Mouse (Mus musculus) embryonic facial prominence, embryonic 14.5 days (tissue): Measurements from ENCODE around the gene Trmt5. TPM values are rescaled to one million over a fixed set of nuclear protein-coding genes. Genes with fewer than 3 reads are reported as not detected.

Source experiments
- ATAC-seq: fragments of 200-750 bp; cut with Nextera tagmentation; 2 replicates; pipeline ENCODE4 v1.8.0; 2017; ENCODE audit warnings: low read depth, moderate number of reproducible peaks, moderate TSS enrichment
- DNase-seq: peaks from one replicate; pipeline ENCODE4 v3.0.0-alpha.2; 2015; ENCODE audit warnings: low spot score
- H3K27ac ChIP-seq: fragments of 300-500 bp; sonication (generic); replicated peaks from 2 replicates; pipeline ENCODE4 v1.5.1; 2014; ENCODE audit warnings: low read depth, mild to moderate bottlenecking, low read length, moderate library complexity
- H3K27me3 ChIP-seq: fragments of 300-500 bp; sonication (generic); replicated peaks from 2 replicates; pipeline ENCODE4 v1.6.1; 2014; ENCODE audit warnings: low read length; ENCODE audit not compliant: control insufficient read depth, insufficient read depth
- H3K36me3 ChIP-seq: fragments of 300-500 bp; sonication (generic); 2 replicates; pipeline ENCODE4 v1.6.1; 2014; ENCODE audit warnings: low read length, mixed read lengths; ENCODE audit not compliant: control insufficient read depth, insufficient read depth
- H3K4me1 ChIP-seq: fragments of 300-500 bp; sonication (generic); 2 replicates; pipeline ENCODE4 v1.6.1; 2014; ENCODE audit warnings: antibody characterized with exemption, low read length; ENCODE audit not compliant: control insufficient read depth, insufficient read depth
- H3K4me2 ChIP-seq: fragments of 300-500 bp; sonication (generic); 2 replicates; pipeline ENCODE4 v1.6.1; 2014; ENCODE audit warnings: low read depth, mild to moderate bottlenecking, low read length, moderate library complexity, mixed read lengths
- H3K4me3 ChIP-seq: fragments of 300-500 bp; sonication (generic); 2 replicates; pipeline ENCODE4 v1.5.1; 2014; ENCODE audit warnings: low read depth, mild to moderate bottlenecking, low read length
- H3K9ac ChIP-seq: fragments of 300-500 bp; sonication (generic); 2 replicates; pipeline ENCODE4 v1.6.1; 2014; ENCODE audit warnings: low read depth, mild to moderate bottlenecking, low read length, moderate library complexity, mixed read lengths
- H3K9me3 ChIP-seq: fragments of 300-500 bp; sonication (generic); 2 replicates; pipeline ENCODE4 v1.6.1; 2016; ENCODE audit warnings: low read length; ENCODE audit not compliant: control insufficient read depth
- WGBS: fragments of 180-500 bp; shearing (Covaris S2); extraction: QIAGEN DNeasy Blood & Tissue Kit; methylation state at CpG from one replicate; pipeline ENCODE4 v1.1.7; 2014; 5-methylcytosine and 5-hydroxymethylcytosine counted together
- polyA plus RNA-seq: library from polyadenylated mRNA; unstranded; fragments of >200 nt; fragmentation: Nextera tagmentation; extraction: Ambion mirVana; gene quantifications from 2 replicates; pipeline ENCODE4 v1.2.1, GENCODE M21; 2014

Trmt5 gene
- polyA plus RNA-seq, 1 experiment from 2014 or later: 15.4 TPM

DNA sequence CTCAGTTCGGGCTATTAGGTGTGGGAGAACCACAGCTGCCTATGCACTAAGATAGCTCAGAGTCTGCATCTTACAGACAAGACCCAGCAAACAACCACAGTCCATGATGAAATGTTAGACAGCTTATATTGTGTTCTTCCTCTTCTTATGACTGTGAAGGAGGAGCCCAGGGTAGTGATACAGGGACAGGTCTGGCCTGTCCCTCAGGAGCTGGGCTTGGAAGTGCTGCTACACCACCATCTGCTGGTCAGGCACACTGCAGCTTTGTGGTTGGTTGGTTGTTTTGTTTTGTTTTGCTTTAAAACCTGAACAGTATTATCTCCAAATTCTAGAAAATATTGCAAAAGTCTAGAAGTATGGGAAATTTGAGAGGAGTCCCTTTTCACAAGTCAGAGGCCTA lies 38.2 kb upstream of the Trmt5 start:
- Histone ChIP-seq H3K4me1 (peaks cover 29% of the 10 kb centered on the region), H3K27me3 (no peaks in the 10 kb centered on the region), H3K4me3 (no peak overlapping the region), H3K9me3 (no peaks in the 10 kb centered on the region), H3K27ac (no peak overlapping the region), H3K4me2 (no peak overlapping the region), H3K36me3 (no peaks in the 10 kb centered on the region), H3K9ac (no peak overlapping the region)
- ATAC-seq (no peak; the same call in 1 of the 2 replicates), DNase-seq (peak; percentile 67)
- 91% methylated on average over 1 of the region's 1 CpGs for WGBS

GRCm38 (mm10) chr12:73324180-73324586 lies 37.7 kb upstream of the Trmt5 start:
- H3K27ac ChIP-seq: no peak overlapping the region
- no peak overlapping the region for H3K4me3 ChIP-seq
- no peak overlapping the region for H3K4me2 ChIP-seq
- no peaks in the 10 kb centered on the region for H3K36me3 ChIP-seq
- H3K4me1 ChIP-seq: peaks cover 29% of the 10 kb centered on the region
- H3K27me3 ChIP-seq: no peaks in the 10 kb centered on the region
- DNase-seq (no peak), ATAC-seq (no peak)
- no peaks in the 10 kb centered on the region for H3K9me3 ChIP-seq
- no peak overlapping the region for H3K9ac ChIP-seq
- WGBS: 83% methylated on average over 8 of the region's 8 CpGs

- no peak overlapping the region for H3K4me3 ChIP-seq
- DNase-seq: no peak
- H3K9ac ChIP-seq: no peak overlapping the region
- no peaks in the 10 kb centered on the region for H3K4me1 ChIP-seq
- no peaks in the 10 kb centered on the region for H3K9me3 ChIP-seq
- H3K4me2 ChIP-seq: no peak overlapping the region
- ATAC-seq: no peak
- H3K27ac ChIP-seq: no peak overlapping the region
- no peaks in the 10 kb centered on the region for H3K27me3 ChIP-seq
- WGBS: 85% methylated on average over 7 of the region's 7 CpGs
- H3K36me3 ChIP-seq: 0 out of 2 replicates have a peak, but pooled peaks cover 9% of the 10 kb centered on the region
Observed at GRCm38 (mm10) chr12:73317706-73318686, 31.5 kb upstream of the Trmt5 start.

GRCm38 (mm10) chr12:73308711-73309110 lies 22.2 kb upstream of the Trmt5 start:
- H3K4me1 ChIP-seq: no peaks in the 10 kb centered on the region
- peak; percentile 86 for ATAC-seq
- no peak for DNase-seq
- no peak overlapping the region for H3K4me3 ChIP-seq
- no peaks in the 10 kb centered on the region for H3K27me3 ChIP-seq
- no peak overlapping the region for H3K9ac ChIP-seq
- H3K27ac ChIP-seq: 0 out of 2 replicates have a peak overlapping the region, but pooled peaks have one; percentile 8
- H3K36me3 ChIP-seq: peaks cover 4% of the 10 kb centered on the region; the same call in 1 of the 2 replicates
- H3K4me2 ChIP-seq: no peak overlapping the region
- no peaks in the 10 kb centered on the region for H3K9me3 ChIP-seq
- 51% methylated on average over 2 of the region's 2 CpGs for WGBS

DNA sequence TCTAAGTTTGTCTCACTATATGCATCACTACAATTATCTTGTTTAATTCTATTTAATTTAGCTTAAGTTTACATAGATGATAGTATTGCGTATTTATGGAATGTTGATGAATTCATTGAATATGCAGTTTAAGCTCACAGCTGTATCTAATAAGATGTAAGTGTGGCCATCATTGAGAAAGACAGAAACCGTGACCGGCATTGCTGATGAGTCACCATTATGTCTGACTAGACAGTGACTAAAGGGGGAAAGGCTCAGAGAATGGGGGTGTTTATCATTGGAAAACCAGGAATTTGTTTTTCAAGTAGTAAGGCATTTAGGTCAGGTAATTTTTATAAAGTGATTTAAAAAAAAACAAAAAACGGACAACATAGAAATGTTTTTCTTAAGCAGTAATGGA lies 21.2 kb upstream of the Trmt5 start:
- 71% methylated on average over 4 of the region's 4 CpGs for WGBS
- no peaks in the 10 kb centered on the region for H3K4me1 ChIP-seq
- no peaks in the 10 kb centered on the region for H3K9me3 ChIP-seq

DNA sequence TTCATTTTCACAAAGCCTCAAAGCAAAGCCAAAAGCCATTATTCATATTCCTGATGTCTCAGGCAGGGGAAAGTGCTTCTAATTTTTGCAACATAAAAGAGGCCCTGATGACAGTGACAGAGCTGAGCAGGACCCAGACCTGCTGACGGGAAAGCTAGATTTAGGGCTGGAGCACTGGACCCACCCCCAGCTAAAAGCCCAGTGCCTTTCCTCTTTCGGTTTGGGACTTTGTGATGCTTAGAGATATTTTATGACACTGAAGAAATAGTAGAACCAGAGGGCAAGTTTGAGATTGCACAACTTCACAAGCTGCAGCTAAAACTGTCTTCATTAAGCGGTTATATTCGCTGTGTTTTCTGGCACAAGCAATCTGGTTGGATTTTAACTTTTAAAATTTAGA lies 18.1 kb upstream of the Trmt5 start:
- 83% methylated on average over 4 of the region's 4 CpGs for WGBS

More for the DNA sequence above, 21.2 kb upstream of the Trmt5 start:
- no peaks in the 10 kb centered on the region for H3K27me3 ChIP-seq
- H3K4me3 ChIP-seq: no peak overlapping the region
- peaks cover 4% of the 10 kb centered on the region; the same call in 1 of the 2 replicates for H3K36me3 ChIP-seq
- H3K9ac ChIP-seq: no peak overlapping the region
- no peak for ATAC-seq
- no peak overlapping the region for H3K4me2 ChIP-seq
- no peak for DNase-seq
- no peak overlapping the region for H3K27ac ChIP-seq

GRCm38 (mm10) chr12:73300531-73300930 lies 14.0 kb upstream of the Trmt5 start:
- Histone ChIP-seq H3K27me3 (no peaks in the 10 kb centered on the region), H3K27ac (no peak overlapping the region), H3K36me3 (peaks cover 4% of the 10 kb centered on the region; the same call in 1 of the 2 replicates), H3K4me2 (no peak overlapping the region), H3K9me3 (no peaks in the 10 kb centered on the region), H3K9ac (no peak overlapping the region), H3K4me1 (peaks cover 7% of the 10 kb centered on the region; the same call in 1 of the 2 replicates), H3K4me3 (no peak overlapping the region)
- DNase-seq: no peak
- ATAC-seq: no peak
- 92% methylated on average over 2 of the region's 2 CpGs for WGBS

More for the DNA sequence above, 18.1 kb upstream of the Trmt5 start:
- H3K27me3 ChIP-seq: no peaks in the 10 kb centered on the region
- no peaks in the 10 kb centered on the region for H3K9me3 ChIP-seq
- H3K27ac ChIP-seq: no peak overlapping the region
- no peak for ATAC-seq
- H3K4me2 ChIP-seq: no peak overlapping the region
- no peak overlapping the region for H3K9ac ChIP-seq
- H3K36me3 ChIP-seq: peaks cover 4% of the 10 kb centered on the region; the same call in 1 of the 2 replicates
- H3K4me3 ChIP-seq: no peak overlapping the region
- no peak for DNase-seq
- H3K4me1 ChIP-seq: no peaks in the 10 kb centered on the region

DNA sequence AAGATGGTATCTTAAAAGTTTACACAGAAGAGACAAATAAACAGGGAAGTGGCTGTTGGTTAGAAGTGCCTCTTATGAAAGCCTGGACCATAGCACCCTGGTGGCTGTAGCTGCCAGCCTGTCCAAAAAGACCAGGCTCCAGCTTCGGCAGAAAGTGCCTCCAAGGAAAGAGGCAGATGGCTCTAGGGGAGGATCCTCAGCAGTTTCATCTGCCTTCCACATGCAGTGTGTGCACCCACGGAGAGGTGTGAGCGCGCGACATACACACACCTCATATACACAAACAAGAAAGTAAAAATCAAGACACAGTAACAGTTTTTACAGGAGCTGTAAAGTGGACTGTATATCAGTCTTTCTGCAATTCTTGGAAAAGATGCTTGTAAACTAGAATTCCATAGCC lies 12.1 kb upstream of the Trmt5 start:
- H3K27me3 ChIP-seq: no peaks in the 10 kb centered on the region
- H3K9me3 ChIP-seq: no peaks in the 10 kb centered on the region
- ATAC-seq (no peak), DNase-seq (no peak)
- WGBS: 92% methylated on average over 5 of the region's 5 CpGs
- no peak overlapping the region for H3K27ac ChIP-seq
- H3K4me2 ChIP-seq: no peak overlapping the region
- no peak overlapping the region for H3K9ac ChIP-seq
- no peak overlapping the region for H3K4me3 ChIP-seq
- H3K4me1 ChIP-seq: peaks cover 7% of the 10 kb centered on the region; the same call in 1 of the 2 replicates
- peaks cover 9% of the 10 kb centered on the region; the same call in 1 of the 2 replicates for H3K36me3 ChIP-seq
